Mouse (Mus musculus): ENCODE results near the gene Nedd4. TPM values are rescaled to one million over a fixed set of nuclear protein-coding genes. Genes with fewer than 3 reads are reported as not detected.
"Not testable (repeated sequence)": the region's sequence is repeated elsewhere in the genome, so short reads cannot be mapped to it uniquely, and the experiment has no call there.

Gene Nedd4
- polyA plus RNA-seq, 1 experiment from 2014 or later = 605 TPM

DNA sequence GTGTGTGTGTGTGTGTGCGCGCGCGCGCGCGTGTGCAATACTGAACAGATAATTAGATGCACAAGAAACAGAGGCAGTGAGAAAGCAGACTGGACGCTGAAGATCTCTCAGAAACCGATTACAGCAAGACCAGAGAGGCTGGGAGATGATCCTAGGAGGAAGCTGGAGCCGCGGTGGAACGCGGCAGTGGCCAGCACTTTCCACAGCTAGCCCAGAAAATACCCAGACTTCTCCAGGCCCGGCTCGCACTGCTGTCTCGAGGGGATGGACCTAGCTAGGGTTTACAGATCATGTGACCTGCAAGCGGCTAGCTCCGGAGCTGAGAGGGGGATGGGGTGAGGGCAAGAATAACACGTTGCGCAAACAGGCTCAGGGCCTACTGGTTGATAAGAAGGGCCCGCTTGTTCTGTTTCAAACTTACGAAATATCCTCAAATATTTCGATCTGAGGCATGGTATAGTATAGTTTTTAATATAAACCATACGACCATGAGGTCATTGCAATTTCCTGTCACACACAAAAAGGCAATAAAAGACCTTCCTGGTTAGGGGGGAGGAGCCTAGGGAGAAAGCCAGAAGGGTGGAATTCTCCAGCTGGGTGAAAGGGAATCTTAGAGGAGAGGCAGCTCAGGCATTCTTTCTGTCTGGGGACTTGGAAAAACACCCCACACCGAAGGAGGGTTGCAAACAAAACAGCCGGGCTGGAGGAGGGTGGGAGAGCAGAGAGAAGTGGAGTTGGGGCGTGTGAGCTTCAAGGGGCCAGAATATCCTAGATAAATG lies 22.1 kb upstream of the Nedd4 start:
- under 1% methylated on average over 27 of the region's 27 CpGs for WGBS
- Histone ChIP-seq H3K4me1 (peaks cover 42% of the 10 kb centered on the region), H3K4me3 (peak overlapping the region; percentile 54), H3K27me3 (ENCODE audit: low read depth, poor library complexity, severe bottlenecking) (no peaks in the 10 kb centered on the region), H3K36me3 (no peaks in the 10 kb centered on the region), H3K27ac (replicated peaks) (peak overlapping the region; percentile 97), H3K9me3 (replicated peaks) (no peaks in the 10 kb centered on the region)
- peak; percentile 92 for DNase-seq (ENCODE audit: low spot score)

DNA sequence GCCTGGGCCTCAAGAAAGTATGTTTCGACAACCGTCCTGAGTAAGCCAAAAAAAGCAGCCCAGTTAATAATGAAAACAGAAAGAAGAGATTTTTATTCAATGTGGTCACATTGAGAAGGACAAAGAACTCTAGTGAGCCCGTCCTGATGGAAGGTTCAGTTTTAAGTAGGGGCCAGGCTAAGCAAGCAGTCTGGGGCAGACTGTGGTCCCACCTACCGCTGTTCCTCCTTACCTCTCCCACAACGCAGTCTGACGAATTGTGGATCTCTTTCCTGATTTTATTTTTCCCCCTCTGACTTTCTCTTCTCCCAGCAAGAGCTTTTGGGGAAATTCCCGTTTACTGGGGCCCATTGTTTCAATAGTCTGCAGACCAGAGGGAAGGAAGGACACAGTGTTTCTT lies 21.5 kb upstream of the Nedd4 start:
- Histone ChIP-seq H3K4me3 (peak overlapping the region; percentile 54), H3K36me3 (no peaks in the 10 kb centered on the region), H3K4me1 (peaks cover 42% of the 10 kb centered on the region), H3K9me3 (replicated peaks) (no peaks in the 10 kb centered on the region), H3K27ac (replicated peaks) (peak overlapping the region; percentile 97), H3K27me3 (ENCODE audit: low read depth, poor library complexity, severe bottlenecking) (no peaks in the 10 kb centered on the region)
- 19% methylated on average over 7 of the region's 7 CpGs for WGBS
- no peak for DNase-seq (ENCODE audit: low spot score)

DNA sequence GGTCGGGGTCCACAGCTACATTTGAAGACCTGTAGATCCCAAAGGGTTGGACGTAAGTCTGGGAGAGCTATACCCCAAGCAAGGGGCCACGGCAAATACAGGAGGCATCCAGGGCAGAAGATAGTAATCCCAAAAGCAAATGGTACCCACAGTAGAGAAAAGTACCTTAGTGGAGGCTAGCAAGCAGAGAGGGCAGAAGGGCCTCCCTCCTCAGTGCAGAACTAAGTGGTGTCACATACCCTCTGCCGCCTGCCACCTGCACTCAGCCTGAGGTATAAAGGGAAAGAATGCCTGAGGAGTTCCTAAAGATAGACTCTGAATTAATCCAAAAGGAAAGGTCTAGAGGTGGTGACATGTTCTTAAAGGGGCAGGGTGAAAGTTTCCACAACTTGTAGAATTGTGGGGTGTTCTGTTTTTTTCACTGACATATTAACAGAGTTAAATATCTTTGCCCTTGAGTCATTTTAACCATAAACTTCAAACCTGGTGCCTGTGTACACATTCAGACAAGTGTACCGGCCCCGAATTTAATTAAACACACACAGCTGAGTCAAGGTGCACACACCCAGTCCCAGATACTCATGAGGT lies 21.0 kb upstream of the Nedd4 start:
- Histone ChIP-seq H3K27me3 (ENCODE audit: low read depth, poor library complexity, severe bottlenecking) (no peaks in the 10 kb centered on the region), H3K4me1 (peaks cover 42% of the 10 kb centered on the region), H3K4me3 (no peak overlapping the region), H3K27ac (replicated peaks) (peak overlapping the region; percentile 97), H3K36me3 (no peaks in the 10 kb centered on the region), H3K9me3 (replicated peaks) (no peaks in the 10 kb centered on the region)
- DNase-seq (ENCODE audit: low spot score) = no peak
- 64% methylated on average over 6 of the region's 6 CpGs for WGBS

DNA sequence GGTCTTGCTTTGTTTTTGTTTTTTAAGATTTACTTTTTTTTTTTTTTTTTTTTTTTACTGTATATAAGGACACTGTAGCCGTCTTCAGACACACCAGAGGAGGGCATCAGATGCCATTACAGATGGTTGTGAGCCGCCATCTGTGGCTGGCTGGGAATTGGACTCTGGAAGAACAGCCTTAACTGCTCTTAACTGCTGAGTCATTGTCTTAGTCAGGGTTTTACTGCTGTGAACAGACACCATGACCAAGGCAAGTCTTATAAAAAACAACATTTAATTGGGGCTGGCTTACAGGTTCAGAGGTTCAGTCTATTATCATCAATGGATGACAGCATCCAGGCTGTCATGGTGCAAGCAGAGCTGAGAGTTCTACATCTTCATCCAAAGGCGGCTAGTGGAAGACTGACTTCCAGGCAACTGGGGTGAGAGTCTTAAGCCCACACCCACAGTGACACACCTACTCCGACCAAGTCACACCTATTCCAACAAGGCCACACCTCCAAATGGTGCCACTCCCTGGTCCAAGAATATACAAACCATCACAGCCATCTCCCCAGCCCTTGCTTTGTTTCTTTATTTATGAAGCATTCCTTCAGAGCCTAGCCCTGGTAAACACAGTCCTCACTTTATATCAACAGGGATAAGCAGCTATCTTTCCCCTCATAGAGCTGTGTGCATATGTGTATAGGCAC lies 19.2 kb upstream of the Nedd4 start:
- H3K4me1 ChIP-seq = peaks cover 42% of the 10 kb centered on the region
- not testable (repeated sequence) for H3K27ac ChIP-seq (replicated peaks); DNase-seq (ENCODE audit: low spot score); H3K9me3 ChIP-seq (replicated peaks); H3K36me3 ChIP-seq; H3K4me3 ChIP-seq; H3K27me3 ChIP-seq (ENCODE audit: low read depth, poor library complexity, severe bottlenecking)
- WGBS = 98% methylated on average over 4 of the region's 4 CpGs

DNA sequence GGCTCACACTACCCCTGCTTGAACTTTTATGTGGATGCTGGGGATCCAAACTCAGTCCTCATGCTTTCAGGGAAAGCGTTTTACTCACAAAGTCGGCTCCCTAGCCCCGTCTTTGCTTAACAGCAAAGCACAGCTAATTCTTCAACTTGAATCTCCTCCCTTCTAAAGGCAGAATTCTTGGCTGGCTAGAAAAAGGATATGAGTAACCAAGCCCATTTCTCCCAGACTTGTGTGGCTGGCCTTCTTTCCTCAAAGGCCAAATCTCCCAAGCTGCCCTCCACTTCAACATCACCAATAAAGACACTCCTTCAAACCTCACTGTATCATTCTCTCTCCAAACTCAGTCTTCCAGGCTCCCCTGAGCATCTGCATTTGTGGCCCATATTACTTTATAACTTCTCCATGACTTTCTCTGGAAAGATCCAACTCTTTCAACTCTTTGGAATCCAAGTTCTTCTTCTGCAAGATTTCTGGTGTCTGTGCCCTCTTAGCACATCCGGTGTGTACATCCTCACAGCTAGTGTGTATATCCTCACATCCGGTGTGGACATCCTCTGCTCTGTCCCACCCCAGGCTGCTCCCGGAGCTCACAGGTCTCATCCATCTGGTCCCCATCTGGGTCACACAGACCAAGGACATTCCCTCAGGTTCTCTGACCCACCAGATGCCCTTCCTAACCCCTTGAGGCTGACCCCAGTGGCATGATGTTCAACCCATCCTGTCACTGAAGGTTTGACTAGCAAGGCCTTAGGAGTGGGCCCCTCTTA lies 18.3 kb upstream of the Nedd4 start:
- Histone ChIP-seq H3K4me1 (peaks cover 39% of the 10 kb centered on the region), H3K9me3 (replicated peaks) (no peaks in the 10 kb centered on the region), H3K36me3 (no peaks in the 10 kb centered on the region), H3K27ac (replicated peaks) (peak overlapping the region; percentile 64), H3K4me3 (no peak overlapping the region), H3K27me3 (ENCODE audit: low read depth, poor library complexity, severe bottlenecking) (no peaks in the 10 kb centered on the region)
- no peak for DNase-seq (ENCODE audit: low spot score)
- 82% methylated on average over 6 of the region's 6 CpGs for WGBS

DNA sequence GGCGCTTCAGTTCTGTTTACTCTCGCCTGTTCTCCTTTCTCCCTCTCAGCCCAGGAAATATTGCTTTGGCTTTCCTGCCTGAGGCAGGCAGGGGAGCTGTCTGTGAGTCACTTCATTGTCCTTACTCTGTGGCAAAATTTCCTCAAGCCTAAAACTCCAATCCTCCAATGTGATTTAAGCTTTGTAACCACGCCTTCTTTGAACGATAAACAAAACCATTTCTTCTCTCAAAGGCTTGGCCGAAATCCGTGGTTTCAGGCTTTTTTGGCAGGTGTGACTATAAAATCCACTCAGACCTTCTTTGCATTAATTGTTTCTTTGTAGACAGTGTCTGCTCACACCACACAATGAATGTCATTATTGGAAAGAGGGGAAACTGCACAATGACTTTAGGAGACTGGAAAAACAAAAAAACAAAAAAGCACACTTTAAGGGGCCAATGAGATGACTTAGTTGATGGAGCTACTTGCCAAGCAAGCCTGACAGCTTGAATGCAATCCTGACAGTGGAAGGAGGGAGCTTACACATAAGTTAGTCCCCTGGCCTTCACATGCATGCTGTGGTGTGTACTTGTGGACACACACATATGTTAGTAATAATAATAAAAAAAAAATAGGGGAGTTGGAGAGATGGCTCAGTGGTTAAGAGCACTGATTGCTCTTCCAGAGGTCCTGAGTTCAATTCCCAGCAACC lies 17.6 kb upstream of the Nedd4 start:
- no peak overlapping the region for H3K4me3 ChIP-seq
- no peak for DNase-seq (ENCODE audit: low spot score)
- peak overlapping the region; percentile 64 for H3K27ac ChIP-seq (replicated peaks)
- no peaks in the 10 kb centered on the region for H3K36me3 ChIP-seq
- H3K9me3 ChIP-seq (replicated peaks) = no peaks in the 10 kb centered on the region
- 52% methylated on average over 6 of the region's 6 CpGs for WGBS
- H3K27me3 ChIP-seq (ENCODE audit: low read depth, poor library complexity, severe bottlenecking) = no peaks in the 10 kb centered on the region
- peaks cover 32% of the 10 kb centered on the region for H3K4me1 ChIP-seq

DNA sequence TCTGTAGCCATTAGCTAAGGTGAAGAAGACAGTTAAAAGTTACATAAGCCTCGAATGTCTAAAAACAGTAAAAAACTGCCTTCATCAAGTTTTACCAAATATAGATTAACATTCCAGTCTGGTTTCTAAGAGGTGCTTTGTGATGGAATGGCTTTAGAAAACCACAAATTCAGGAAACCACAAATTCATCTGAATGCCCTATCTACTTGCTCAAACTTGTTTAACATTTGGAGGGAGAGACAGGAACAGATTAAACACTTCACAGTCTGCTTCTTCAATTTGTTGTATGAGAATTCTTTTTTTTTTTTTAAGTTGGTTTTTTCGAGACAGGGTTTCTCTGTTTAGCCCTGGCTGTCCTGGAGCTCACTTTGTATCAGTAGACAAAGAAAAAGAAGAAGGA lies 12.4 kb upstream of the Nedd4 start:
- no peak for DNase-seq (ENCODE audit: low spot score)
- H3K4me3 ChIP-seq = no peak overlapping the region
- 74% methylated on average over 2 of the region's 2 CpGs for WGBS
- H3K36me3 ChIP-seq = no peaks in the 10 kb centered on the region
- peaks cover 18% of the 10 kb centered on the region for H3K4me1 ChIP-seq
- no peak overlapping the region for H3K27ac ChIP-seq (replicated peaks)
- no peaks in the 10 kb centered on the region for H3K27me3 ChIP-seq (ENCODE audit: low read depth, poor library complexity, severe bottlenecking)
- H3K9me3 ChIP-seq (replicated peaks) = no peaks in the 10 kb centered on the region

DNA sequence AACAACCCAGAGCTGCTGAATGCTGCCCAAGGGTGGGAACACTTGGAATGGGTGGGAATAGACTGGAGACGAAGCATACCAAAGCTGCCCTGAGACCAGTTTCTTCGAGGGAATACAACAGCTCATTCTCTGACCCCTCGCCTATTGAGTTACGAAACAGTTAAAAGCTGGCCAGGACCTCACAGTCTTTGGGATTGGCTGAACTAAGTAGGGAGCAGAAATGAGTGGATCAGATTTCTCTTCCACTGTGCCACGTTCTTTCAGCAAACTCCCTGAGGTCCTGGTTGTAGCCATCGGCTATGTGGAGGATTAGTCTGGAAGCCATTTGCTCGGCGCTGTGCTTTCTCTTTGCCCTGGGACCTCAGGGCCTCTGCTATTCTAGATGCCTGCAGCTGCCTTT lies 9.2 kb upstream of the Nedd4 start:
- Histone ChIP-seq H3K27ac (replicated peaks) (peak overlapping the region; percentile 75), H3K4me3 (peak overlapping the region; percentile 2; the same call in 1 of the 2 replicates), H3K9me3 (replicated peaks) (no peaks in the 10 kb centered on the region), H3K4me1 (peaks cover 49% of the 10 kb centered on the region), H3K36me3 (no peaks in the 10 kb centered on the region), H3K27me3 (ENCODE audit: low read depth, poor library complexity, severe bottlenecking) (no peaks in the 10 kb centered on the region)
- peak; percentile 51 for DNase-seq (ENCODE audit: low spot score)
- 32% methylated on average over 8 of the region's 8 CpGs for WGBS

DNA sequence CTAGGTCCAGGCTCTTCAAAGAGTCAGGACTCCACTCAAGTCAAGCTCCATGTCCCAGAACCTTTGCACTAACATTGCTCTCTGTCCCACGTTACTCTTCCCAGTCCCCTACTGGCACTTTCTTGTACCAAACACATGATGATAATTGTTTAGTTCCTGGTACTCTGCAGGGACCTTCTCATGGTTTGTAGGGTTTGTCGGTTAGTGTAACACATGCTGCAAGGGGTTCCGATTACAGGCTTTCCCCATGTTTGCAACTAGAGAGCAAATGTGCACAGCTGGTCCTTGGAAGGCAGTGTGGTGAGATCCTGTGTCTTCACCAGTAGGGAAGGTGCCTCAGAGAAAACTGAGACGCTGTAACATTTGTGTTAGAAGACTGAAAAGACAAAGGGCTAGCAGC lies 8.6 kb upstream of the Nedd4 start:
- no peak overlapping the region for H3K4me3 ChIP-seq
- no peaks in the 10 kb centered on the region for H3K27me3 ChIP-seq (ENCODE audit: low read depth, poor library complexity, severe bottlenecking)
- peaks cover 50% of the 10 kb centered on the region for H3K4me1 ChIP-seq
- DNase-seq (ENCODE audit: low spot score) = no peak
- H3K27ac ChIP-seq (replicated peaks) = peak overlapping the region; percentile 75
- WGBS = 67% methylated on average over 4 of the region's 4 CpGs
- no peaks in the 10 kb centered on the region for H3K36me3 ChIP-seq
- H3K9me3 ChIP-seq (replicated peaks) = no peaks in the 10 kb centered on the region

DNA sequence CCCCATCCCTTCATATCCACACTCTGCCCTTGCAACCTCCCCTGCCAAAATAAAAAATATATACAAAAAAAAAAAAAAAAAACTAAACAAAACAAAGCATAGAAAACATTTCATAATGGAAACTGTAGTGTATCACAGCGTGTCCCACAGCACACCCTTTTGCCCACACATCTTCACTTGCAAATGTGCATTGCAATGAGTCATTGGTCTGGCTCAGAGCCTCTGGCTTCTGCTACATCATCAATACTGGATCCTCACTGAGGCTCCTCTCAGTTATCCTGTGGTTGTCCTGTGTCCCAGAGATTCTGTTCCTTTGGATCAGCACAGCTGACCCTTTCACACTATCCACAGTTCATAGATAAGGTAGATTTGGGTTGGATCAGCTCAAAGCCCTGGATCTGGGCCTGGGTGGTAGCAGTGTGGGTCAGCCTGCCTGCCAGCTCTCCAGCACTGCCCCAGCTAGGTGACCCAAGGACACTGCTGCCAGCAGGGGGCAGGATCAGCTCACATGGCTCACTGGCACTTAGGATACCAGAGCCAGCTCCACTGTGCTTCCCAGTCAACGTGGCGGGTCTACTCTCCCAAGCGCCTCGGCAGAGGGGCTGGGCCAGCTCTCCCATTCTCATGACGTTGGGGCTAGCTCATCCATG lies 7.4 kb upstream of the Nedd4 start:
- DNase-seq (ENCODE audit: low spot score) = no peak
- H3K36me3 ChIP-seq = no peaks in the 10 kb centered on the region
- H3K4me3 ChIP-seq = no peak overlapping the region
- peak overlapping the region; percentile 43; the same call in 1 of the 2 replicates for H3K27ac ChIP-seq (replicated peaks)
- H3K9me3 ChIP-seq (replicated peaks) = no peaks in the 10 kb centered on the region
- H3K4me1 ChIP-seq = peaks cover 50% of the 10 kb centered on the region
- WGBS = 67% methylated on average over 6 of the region's 6 CpGs
- no peaks in the 10 kb centered on the region for H3K27me3 ChIP-seq (ENCODE audit: low read depth, poor library complexity, severe bottlenecking)

DNA sequence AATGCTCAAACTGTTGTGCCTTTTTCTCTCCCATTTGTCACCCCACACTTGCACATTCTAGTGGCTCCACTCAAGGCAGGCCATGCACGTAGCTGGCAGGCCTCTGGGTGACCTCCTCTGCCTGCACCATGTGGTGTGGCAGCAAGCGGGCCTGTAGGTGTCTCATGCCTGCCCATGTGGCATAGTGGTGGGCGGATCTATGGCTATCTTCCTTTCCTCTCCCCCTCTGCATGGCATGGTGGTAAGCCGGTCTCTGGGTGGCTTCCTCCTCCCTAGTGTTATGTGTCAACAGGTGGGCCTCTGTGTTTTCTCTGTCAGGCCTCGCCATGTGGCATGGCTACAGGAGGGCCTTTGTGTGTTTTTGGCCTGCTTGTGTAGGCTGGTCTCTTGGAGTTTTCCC lies 6.5 kb upstream of the Nedd4 start:
- Histone ChIP-seq H3K4me1 (peaks cover 57% of the 10 kb centered on the region), H3K27ac (replicated peaks) (peak overlapping the region; percentile 43; the same call in 1 of the 2 replicates), H3K4me3 (no peak overlapping the region), H3K9me3 (replicated peaks) (no peaks in the 10 kb centered on the region), H3K36me3 (no peaks in the 10 kb centered on the region), H3K27me3 (ENCODE audit: low read depth, poor library complexity, severe bottlenecking) (no peaks in the 10 kb centered on the region)
- 75% methylated on average over 5 of the region's 5 CpGs for WGBS
- no peak for DNase-seq (ENCODE audit: low spot score)

DNA sequence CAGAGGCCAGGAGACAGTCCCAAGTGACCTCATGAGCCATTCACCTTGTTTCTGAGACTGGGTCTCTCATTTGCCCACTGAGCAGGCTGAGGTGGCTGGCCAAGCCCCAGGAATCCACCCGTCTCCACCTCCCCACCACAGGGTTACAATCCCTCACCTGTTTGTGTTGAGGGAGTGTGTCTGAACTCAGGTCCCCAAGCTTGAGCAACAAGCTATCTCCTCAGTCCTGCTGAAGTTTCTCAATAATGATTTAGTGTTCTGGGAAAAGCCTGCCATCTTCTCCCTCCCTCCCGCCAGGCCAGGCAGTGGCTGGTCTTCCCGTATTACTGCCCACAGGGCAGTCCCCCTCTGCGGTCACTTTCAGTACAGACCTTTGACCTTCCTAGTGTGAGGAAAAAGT lies 5.7 kb upstream of the Nedd4 start:
- no peak overlapping the region for H3K4me3 ChIP-seq
- WGBS = 18% methylated on average over 4 of the region's 4 CpGs
- H3K36me3 ChIP-seq = no peaks in the 10 kb centered on the region
- H3K9me3 ChIP-seq (replicated peaks) = no peaks in the 10 kb centered on the region
- H3K4me1 ChIP-seq = peaks cover 65% of the 10 kb centered on the region
- DNase-seq (ENCODE audit: low spot score) = no peak
- H3K27me3 ChIP-seq (ENCODE audit: low read depth, poor library complexity, severe bottlenecking) = no peaks in the 10 kb centered on the region
- H3K27ac ChIP-seq (replicated peaks) = peak overlapping the region; percentile 55
